Mouse (Mus musculus) liver, embryonic 14.5 days (tissue): ENCODE measurements at regions not wholly inside any gene's neighbourhood (a gene's known extent, or its start where the extent isn't known, plus 50 kb on each side); places are given as distances from the start of the nearest gene placed in this dataset.
A peak's percentile ranks its signal among the peaks of the same experiment; 100 is the strongest.

Source experiments
- ATAC-seq: fragments of 200-750 bp; cut with Nextera tagmentation; 2 replicates; pipeline ENCODE4 v1.8.0; 2017; ENCODE audit warnings: moderate number of reproducible peaks, mild to moderate bottlenecking, moderate library complexity; ENCODE audit not compliant: insufficient read depth
- DNase-seq, 3 experiments: peaks; one replicate each; pipeline ENCODE4 v3.0.0-alpha.2; 2012 to 2013; ENCODE audit warnings: low read depth in 3 of 3, low spot score in 3 of 3
- H3K27ac ChIP-seq: fragments of 300-500 bp; sonication (generic); 2 replicates; pipeline ENCODE4 v1.5.1; 2014; ENCODE audit warnings: moderate library complexity, mild to moderate bottlenecking, control low read depth, inconsistent platforms
- H3K27me3 ChIP-seq: fragments of 300-500 bp; sonication (generic); 2 replicates; pipeline ENCODE4 v1.6.1; 2014; ENCODE audit warnings: mild to moderate bottlenecking, low read length, moderate library complexity; ENCODE audit not compliant: control insufficient read depth, insufficient read depth
- H3K36me3 ChIP-seq: fragments of 300-500 bp; sonication (generic); replicated peaks from 2 replicates; pipeline ENCODE4 v1.6.1; 2014; ENCODE audit warnings: low read depth; ENCODE audit not compliant: control insufficient read depth, insufficient read depth
- H3K4me1 ChIP-seq, 2 experiments: fragments of 200-500 bp in 1 of 2; fragments of 300-500 bp in 1 of 2; sonication (generic) in 1 of 2; replicated peaks; 2 replicates each; pipeline ENCODE4 v1.6.1; 2012 to 2014; ENCODE audit warnings: antibody characterized with exemption in 1 of 2, inconsistent platforms in 1 of 2, low read length in 1 of 2; ENCODE audit not compliant: control insufficient read depth in 2 of 2, insufficient read depth in 2 of 2
- H3K4me2 ChIP-seq: fragments of 300-500 bp; sonication (generic); 2 replicates; pipeline ENCODE4 v1.6.1; 2014; ENCODE audit warnings: low read depth, mild to moderate bottlenecking, control low read depth, moderate library complexity
- H3K4me3 ChIP-seq, 2 experiments: fragments of 200-500 bp in 1 of 2; fragments of 300-500 bp in 1 of 2; sonication (generic) in 1 of 2; 2 replicates each; pipeline ENCODE4 v1.5.1; 2012 to 2014; ENCODE audit warnings: low read depth in 2 of 2, low read length in 2 of 2, mild to moderate bottlenecking in 2 of 2, control low read depth in 1 of 2, inconsistent platforms in 1 of 2, moderate library complexity in 1 of 2; ENCODE audit not compliant: insufficient read depth in 1 of 2
- H3K9ac ChIP-seq: fragments of 300-500 bp; sonication (generic); replicated peaks from 2 replicates; pipeline ENCODE4 v1.6.1; 2014; ENCODE audit warnings: mild to moderate bottlenecking, control low read depth, moderate library complexity
- H3K9me3 ChIP-seq: fragments of 300-500 bp; sonication (generic); 2 replicates; pipeline ENCODE4 v1.6.1; 2016; ENCODE audit warnings: low read length, mixed read lengths; ENCODE audit not compliant: control insufficient read depth
- CTCF ChIP-seq: IDR thresholded peaks from 2 replicates; pipeline ENCODE4 v1.5.1; 2016; ENCODE audit warnings: antibody characterized with exemption, low read depth, control low read depth
- EP300 ChIP-seq: IDR thresholded peaks from 2 replicates; pipeline ENCODE4 v1.6.1; 2016; ENCODE audit warnings: antibody characterized with exemption, low read depth
- WGBS: fragments of 180-500 bp; shearing (Covaris S2); extraction: QIAGEN DNeasy Blood & Tissue Kit; methylation state at CpG from one replicate; pipeline ENCODE4 v1.1.7; 2014; ENCODE audit not compliant: insufficient replicate concordance; 5-methylcytosine and 5-hydroxymethylcytosine counted together

DNA sequence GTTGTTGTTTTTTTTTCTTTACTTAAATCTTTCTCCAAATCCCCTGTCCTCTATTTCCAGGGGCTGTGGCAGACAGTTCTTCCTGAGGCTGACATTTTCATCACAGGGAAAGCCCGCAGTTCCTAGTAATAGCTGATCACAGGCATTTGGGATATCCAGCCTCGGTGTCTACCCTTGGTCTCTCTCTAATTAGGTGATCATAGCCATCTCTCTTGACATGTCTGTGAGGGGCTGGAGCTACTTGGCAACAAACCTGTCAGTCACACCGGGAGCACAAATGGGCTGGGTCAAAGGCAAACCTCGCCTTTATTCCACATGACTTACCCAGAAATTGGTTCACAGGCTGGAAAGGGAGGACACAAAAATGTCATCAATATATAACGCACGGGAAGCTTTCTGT is 86.7 kb upstream of the Mylip start:
- Histone ChIP-seq H3K27me3 (no peaks in the 10 kb centered on the region; the same call in 1 of the 2 replicates), H3K9me3 (no peaks in the 10 kb centered on the region), H3K4me3 (no peak overlapping the region), H3K27ac (no peak overlapping the region), H3K4me2 (no peak overlapping the region), H3K36me3 (no peaks in the 10 kb centered on the region), H3K4me1 (0 out of 4 replicates have a peak, but pooled peaks cover 0 to 1% of the 10 kb centered on the region in 2 experiments), H3K9ac (no peak overlapping the region)
- no peak for TF ChIP-seq EP300
- TF ChIP-seq CTCF, result no peak
- ATAC-seq (no peak), DNase-seq (no peak)
- 66% methylated on average over 6 of the region's 6 CpGs for WGBS

DNA sequence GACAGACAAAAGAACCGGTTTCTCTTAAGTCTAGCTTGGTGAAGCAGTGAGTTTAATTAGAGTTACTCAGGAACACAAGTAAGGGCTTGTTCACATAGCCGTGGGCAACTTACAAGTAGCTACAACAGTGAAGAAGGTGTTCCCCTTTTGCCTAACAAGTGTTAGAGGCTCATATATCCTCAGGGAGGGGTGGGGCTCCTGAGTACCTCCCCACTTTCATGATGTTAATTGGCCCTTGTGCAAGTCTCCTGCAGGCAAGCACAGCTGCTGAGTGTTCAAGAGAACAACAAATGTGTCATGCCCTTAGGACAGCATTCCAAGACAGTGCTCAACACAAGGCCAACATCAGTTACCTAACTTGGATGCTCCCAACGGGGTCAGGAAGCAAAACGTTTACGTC is 83.4 kb upstream of the Mylip start:
- 69% methylated on average over 5 of the region's 5 CpGs for WGBS
- ATAC-seq (no peak), DNase-seq (no peak)
- Histone ChIP-seq H3K4me2 (no peak overlapping the region), H3K36me3 (no peaks in the 10 kb centered on the region), H3K27ac (no peak overlapping the region), H3K9ac (no peak overlapping the region), H3K27me3 (no peaks in the 10 kb centered on the region; the same call in 1 of the 2 replicates), H3K4me3 (no peak overlapping the region), H3K4me1 (0 out of 4 replicates have a peak, but pooled peaks cover 0 to 1% of the 10 kb centered on the region in 2 experiments), H3K9me3 (no peaks in the 10 kb centered on the region)
- TF ChIP-seq CTCF (no peak), EP300 (no peak)

DNA sequence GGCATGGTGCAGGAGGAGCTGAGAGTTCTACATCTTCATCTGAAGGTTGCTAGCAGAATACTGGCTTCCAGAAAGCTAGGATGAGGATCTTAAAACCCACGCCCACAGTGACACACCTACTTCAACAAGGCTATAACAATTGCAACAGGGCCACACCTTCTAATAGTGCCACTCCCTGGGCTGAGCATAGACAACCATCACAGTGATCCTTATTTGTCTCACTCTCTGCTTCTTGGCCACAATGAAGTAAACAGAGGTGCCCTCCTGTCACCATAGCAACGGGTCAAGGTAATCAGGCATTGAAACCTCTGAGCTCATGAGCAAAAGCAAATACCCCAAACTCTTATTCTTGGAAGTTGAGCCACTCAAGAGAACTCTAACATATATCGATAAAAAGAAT is 82.3 kb upstream of the Mylip start:
- Histone ChIP-seq H3K4me2 (no peak overlapping the region), H3K36me3 (no peaks in the 10 kb centered on the region), H3K4me1 (0 out of 4 replicates have a peak, but pooled peaks cover 0 to 1% of the 10 kb centered on the region in 2 experiments), H3K9me3 (no peaks in the 10 kb centered on the region), H3K27ac (no peak overlapping the region), H3K27me3 (no peaks in the 10 kb centered on the region; the same call in 1 of the 2 replicates), H3K9ac (no peak overlapping the region), H3K4me3 (no peak overlapping the region)
- 72% methylated on average over 3 of the region's 3 CpGs for WGBS
- ATAC-seq (no peak), DNase-seq (peak in 1 of 3 experiments; percentile 1)
- TF ChIP-seq EP300 (no peak), CTCF (no peak)

DNA sequence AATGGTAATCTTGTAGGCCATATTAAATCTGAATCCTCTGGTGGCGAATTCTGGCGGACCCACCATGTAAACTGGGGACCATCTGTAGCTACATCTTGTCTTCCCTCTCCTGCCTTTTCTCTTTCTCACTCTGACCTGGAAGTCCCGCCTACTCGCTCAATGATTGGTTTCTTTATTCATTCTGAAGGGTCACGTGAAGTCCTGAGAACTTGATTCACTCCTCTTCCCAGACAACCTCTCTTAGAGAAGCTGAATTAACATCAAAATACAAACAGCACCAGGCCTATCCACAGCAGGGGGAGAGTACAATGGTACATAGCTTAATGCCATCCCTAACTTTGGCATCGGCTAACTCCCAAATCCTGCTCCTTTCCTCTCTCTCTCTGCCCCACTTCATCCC is 69.9 kb upstream of the Mylip start:
- no peak overlapping the region for H3K27ac ChIP-seq
- WGBS, result 62% methylated on average over 6 of the region's 6 CpGs

DNA sequence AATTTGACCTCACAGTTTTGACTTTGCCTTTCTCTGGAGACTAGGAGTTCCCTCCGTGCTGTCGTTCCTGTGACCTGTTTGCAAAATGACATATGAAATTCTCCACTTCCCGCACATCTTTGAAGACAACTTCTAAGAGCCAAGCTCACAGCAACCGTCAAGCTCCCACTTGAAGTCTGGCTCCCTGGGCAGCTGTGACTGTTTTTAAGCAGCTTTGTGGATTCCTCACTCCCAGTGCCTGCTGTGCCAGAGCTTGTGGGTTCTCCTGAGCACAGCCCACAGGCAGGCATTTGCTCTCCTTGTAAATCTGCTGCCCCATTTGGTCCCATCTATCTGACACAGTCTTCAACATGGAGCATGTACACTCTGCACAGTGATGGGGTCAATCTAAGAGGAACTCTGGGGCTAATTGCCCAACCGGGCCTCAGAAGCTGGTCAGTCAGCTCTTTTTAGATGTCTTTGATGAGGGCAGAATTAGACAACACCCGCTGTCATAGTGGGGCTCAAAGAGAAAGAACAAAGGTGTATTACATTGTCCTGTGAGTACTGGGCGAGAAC is 63.7 kb upstream of the Mylip start:
- no peaks in the 10 kb centered on the region; the same call in 1 of the 2 replicates for H3K27me3 ChIP-seq
- no peaks in the 10 kb centered on the region for H3K36me3 ChIP-seq
- no peak for TF ChIP-seq EP300
- no peak for TF ChIP-seq CTCF
- DNase-seq, result no peak
- H3K4me1 ChIP-seq, result no peaks in the 10 kb centered on the region
- H3K4me3 ChIP-seq, result no peak overlapping the region
- no peak overlapping the region for H3K4me2 ChIP-seq
- 64% methylated on average over 7 of the region's 7 CpGs for WGBS
- no peak for ATAC-seq
- H3K27ac ChIP-seq, result no peak overlapping the region
- no peak overlapping the region for H3K9ac ChIP-seq
- no peaks in the 10 kb centered on the region for H3K9me3 ChIP-seq

More for the DNA sequence above, 69.9 kb upstream of the Mylip start:
- Histone ChIP-seq H3K27me3 (no peaks in the 10 kb centered on the region; the same call in 1 of the 2 replicates), H3K4me3 (no peak overlapping the region), H3K9me3 (no peaks in the 10 kb centered on the region), H3K36me3 (no peaks in the 10 kb centered on the region), H3K9ac (no peak overlapping the region), H3K4me2 (no peak overlapping the region), H3K4me1 (no peaks in the 10 kb centered on the region)
- ATAC-seq, result no peak
- TF ChIP-seq EP300 (no peak), CTCF (no peak)
- no peak for DNase-seq
